Mouse (Mus musculus): ENCODE results near the gene Pde10a. TPM values are rescaled to one million over a fixed set of nuclear protein-coding genes. Genes with fewer than 3 reads are reported as not detected.

Pde10a gene
- total RNA-seq (2015; ENCODE audit: low replicate concordance): 0.63 and 0.77 TPM in 2 replicates
- 0.42 TPM in 1 of 2 replicates, not detected in the other for total RNA-seq (2017; ENCODE audit: low replicate concordance)

- no peak for ATAC-seq (replicated peaks; ENCODE audit: low FRiP score, poor library complexity, severe bottlenecking)
Observed at GRCm38 (mm10) chr17:8525225-8525721, at the start of gene Pde10a. Pde10a (plus strand) TSS chr17:8525372.

- no peak for ATAC-seq (replicated peaks; ENCODE audit: low FRiP score, poor library complexity, severe bottlenecking)
Observed at GRCm38 (mm10) chr17:8478554-8478953, 46.6 kb upstream of the Pde10a start.

- ATAC-seq (replicated peaks; ENCODE audit: low FRiP score, poor library complexity, severe bottlenecking): no peak
Observed at GRCm38 (mm10) chr17:8479493-8480128, 45.6 kb upstream of the Pde10a start.

- ATAC-seq (replicated peaks; ENCODE audit: low FRiP score, poor library complexity, severe bottlenecking): no peak
Observed at GRCm38 (mm10) chr17:8481797-8482196, 43.4 kb upstream of the Pde10a start.

GRCm38 (mm10) chr17:8482876-8483275 is 42.3 kb upstream of the Pde10a start:
- no peak for ATAC-seq (replicated peaks; ENCODE audit: low FRiP score, poor library complexity, severe bottlenecking)

GRCm38 (mm10) chr17:8484246-8484645 is 40.9 kb upstream of the Pde10a start:
- no peak for ATAC-seq (replicated peaks; ENCODE audit: low FRiP score, poor library complexity, severe bottlenecking)

- no peak for ATAC-seq (replicated peaks; ENCODE audit: low FRiP score, poor library complexity, severe bottlenecking)
Observed at GRCm38 (mm10) chr17:8485146-8485545, 40.0 kb upstream of the Pde10a start.

GRCm38 (mm10) chr17:8487824-8488223 is 37.3 kb upstream of the Pde10a start:
- ATAC-seq (replicated peaks; ENCODE audit: low FRiP score, poor library complexity, severe bottlenecking): no peak

- no peak for ATAC-seq (replicated peaks; ENCODE audit: low FRiP score, poor library complexity, severe bottlenecking)
Observed at GRCm38 (mm10) chr17:8490971-8491370, 34.2 kb upstream of the Pde10a start.

GRCm38 (mm10) chr17:8493461-8493860 is 31.7 kb upstream of the Pde10a start:
- ATAC-seq (replicated peaks; ENCODE audit: low FRiP score, poor library complexity, severe bottlenecking): no peak

- ATAC-seq (replicated peaks; ENCODE audit: low FRiP score, poor library complexity, severe bottlenecking): no peak
Observed at GRCm38 (mm10) chr17:8498151-8498550, 27.0 kb upstream of the Pde10a start.

GRCm38 (mm10) chr17:8498655-8499054 is 26.5 kb upstream of the Pde10a start:
- no peak for ATAC-seq (replicated peaks; ENCODE audit: low FRiP score, poor library complexity, severe bottlenecking)

GRCm38 (mm10) chr17:8499564-8500117 is 25.5 kb upstream of the Pde10a start:
- no peak for ATAC-seq (replicated peaks; ENCODE audit: low FRiP score, poor library complexity, severe bottlenecking)

- ATAC-seq (replicated peaks; ENCODE audit: low FRiP score, poor library complexity, severe bottlenecking): no peak
Observed at GRCm38 (mm10) chr17:8504381-8504780, 20.8 kb upstream of the Pde10a start.

GRCm38 (mm10) chr17:8505669-8506426 is 19.3 kb upstream of the Pde10a start:
- ATAC-seq (replicated peaks; ENCODE audit: low FRiP score, poor library complexity, severe bottlenecking): no peak

- no peak for ATAC-seq (replicated peaks; ENCODE audit: low FRiP score, poor library complexity, severe bottlenecking)
Observed at GRCm38 (mm10) chr17:8506726-8507125, 18.4 kb upstream of the Pde10a start.

- ATAC-seq (replicated peaks; ENCODE audit: low FRiP score, poor library complexity, severe bottlenecking): no peak
Observed at GRCm38 (mm10) chr17:8507654-8508053, 17.5 kb upstream of the Pde10a start.

GRCm38 (mm10) chr17:8508305-8509141 is 16.6 kb upstream of the Pde10a start:
- no peak for ATAC-seq (replicated peaks; ENCODE audit: low FRiP score, poor library complexity, severe bottlenecking)

- no peak for ATAC-seq (replicated peaks; ENCODE audit: low FRiP score, poor library complexity, severe bottlenecking)
Observed at GRCm38 (mm10) chr17:8516006-8516405, 9.2 kb upstream of the Pde10a start.

GRCm38 (mm10) chr17:8523986-8524385 is 1.2 kb upstream of the Pde10a start:
- ATAC-seq (replicated peaks; ENCODE audit: low FRiP score, poor library complexity, severe bottlenecking): no peak

Data from erythroblast, adult 5-6 weeks (primary cell).